Mouse (Mus musculus) liver, embryonic 12.5 days (tissue): ENCODE data around the gene Olfr462. TPM values are rescaled to one million over a fixed set of nuclear protein-coding genes. Genes with fewer than 3 reads are reported as not detected.
"Not testable (repeated sequence)": the region's sequence is repeated elsewhere in the genome, so short reads cannot be mapped to it uniquely, and the experiment has no call there.

Source experiments
- ATAC-seq: fragments of 200-750 bp; cut with Nextera tagmentation; 2 replicates; pipeline ENCODE4 v1.8.0; 2017; ENCODE audit warnings: moderate number of reproducible peaks, mild to moderate bottlenecking, moderate library complexity
- H3K27ac ChIP-seq: fragments of 300-500 bp; sonication (generic); 2 replicates; pipeline ENCODE4 v1.5.1; 2016; ENCODE audit warnings: mild to moderate bottlenecking
- H3K27me3 ChIP-seq: fragments of 300-500 bp; sonication (generic); replicated peaks from 2 replicates; pipeline ENCODE4 v1.6.1; 2016; ENCODE audit warnings: mild to moderate bottlenecking, moderate library complexity
- H3K36me3 ChIP-seq: fragments of 300-500 bp; sonication (generic); 2 replicates; pipeline ENCODE4 v1.6.1; 2016; ENCODE audit warnings: mild to moderate bottlenecking, moderate library complexity
- H3K4me1 ChIP-seq: fragments of 300-500 bp; sonication (generic); 2 replicates; pipeline ENCODE4 v1.6.1; 2016
- H3K4me2 ChIP-seq: fragments of 300-500 bp; sonication (generic); 2 replicates; pipeline ENCODE4 v1.6.1; 2016; ENCODE audit warnings: mild to moderate bottlenecking, moderate library complexity
- H3K4me3 ChIP-seq: fragments of 300-500 bp; sonication (generic); 2 replicates; pipeline ENCODE4 v1.5.1; 2016; ENCODE audit warnings: mild to moderate bottlenecking, moderate library complexity
- H3K9ac ChIP-seq: fragments of 300-500 bp; sonication (generic); 2 replicates; pipeline ENCODE4 v1.6.1; 2016; ENCODE audit warnings: mild to moderate bottlenecking, moderate library complexity
- H3K9me3 ChIP-seq: fragments of 300-500 bp; sonication (generic); replicated peaks from 2 replicates; pipeline ENCODE4 v1.6.1; 2016; ENCODE audit warnings: mild to moderate bottlenecking, moderate library complexity
- WGBS: fragments of 180-500 bp; shearing (Covaris S2); methylation state at CpG from one replicate; pipeline ENCODE4 v1.1.7; 2016; ENCODE audit not compliant: insufficient replicate concordance; 5-methylcytosine and 5-hydroxymethylcytosine counted together
- polyA plus RNA-seq: library from polyadenylated mRNA; unstranded; fragments of >200 nt; fragmentation: Nextera tagmentation; extraction: Ambion mirVana; gene quantifications from 2 replicates; pipeline ENCODE4 v1.2.1, GENCODE M21; 2016

Gene Olfr462
- polyA plus RNA-seq, 1 experiment from 2014 or later = not detected

DNA sequence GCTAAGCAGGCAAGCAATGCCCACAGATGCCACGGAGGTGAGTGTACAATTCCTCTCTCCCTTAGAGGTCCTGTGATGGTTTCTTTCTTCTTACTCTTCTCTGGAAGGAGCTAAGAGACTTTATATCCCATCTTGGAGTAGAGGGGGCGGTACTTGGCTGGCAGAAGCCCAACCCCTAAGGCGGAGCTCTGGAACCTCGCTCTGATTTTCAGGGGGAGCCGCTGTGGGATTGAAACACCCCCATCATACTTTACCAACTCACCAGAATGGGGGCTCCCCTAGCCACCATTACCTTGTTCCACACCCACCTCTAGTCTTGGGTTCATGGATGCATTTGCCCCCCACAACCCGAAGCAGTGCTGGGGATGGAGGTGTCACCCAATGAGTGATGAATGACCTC lies 16.6 kb downstream of the Olfr462 start, which contains the start of gene Epx:
Epx (minus strand) TSS at position 101 of the 400 bp plus-strand sequence.
- Histone ChIP-seq H3K9ac (no peak within 1 kb of the TSS), H3K4me3 (no peak within 1 kb of the TSS), H3K4me2 (no peak within 1 kb of the TSS), H3K9me3 (no peaks in the 10 kb centered on the region), H3K27ac (no peak within 1 kb of the TSS), H3K4me1 (no peaks in the 10 kb centered on the region), H3K36me3 (no peaks in the 10 kb centered on the region), H3K27me3 (0 out of 2 replicates have a peak, but pooled peaks cover 15% of the 10 kb centered on the region)
- ATAC-seq = no peak
- WGBS = 68% methylated on average over 6 of the region's 6 CpGs

DNA sequence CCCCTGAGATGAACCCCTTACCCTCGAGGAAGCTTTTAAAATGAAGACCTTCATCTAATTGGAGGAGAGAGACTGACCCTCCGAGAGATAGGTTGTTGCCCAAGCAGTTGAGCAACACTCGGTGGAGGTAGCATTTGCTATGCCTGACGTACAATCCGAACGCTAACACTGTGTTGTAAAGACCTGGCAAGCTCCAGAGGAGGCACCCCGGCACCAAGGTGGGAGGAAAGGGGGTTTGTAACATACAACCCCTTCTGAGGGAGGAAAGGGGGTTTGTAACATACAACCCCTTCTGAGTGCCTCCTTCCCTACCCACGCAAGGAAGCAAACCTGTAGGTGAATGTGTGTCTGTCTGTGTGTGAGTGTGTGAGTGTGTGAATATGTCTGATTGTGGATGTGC lies 20.3 kb downstream of the Olfr462 start:
- 53% methylated on average over 8 of the region's 8 CpGs for WGBS
- H3K4me3 ChIP-seq = no peak overlapping the region
- ATAC-seq = no peak
- H3K4me2 ChIP-seq = no peak overlapping the region
- H3K4me1 ChIP-seq = no peaks in the 10 kb centered on the region
- H3K9ac ChIP-seq = no peak overlapping the region
- H3K9me3 ChIP-seq = no peaks in the 10 kb centered on the region
- no peaks in the 10 kb centered on the region for H3K36me3 ChIP-seq
- H3K27me3 ChIP-seq = 0 out of 2 replicates have a peak, but pooled peaks cover 13% of the 10 kb centered on the region
- no peak overlapping the region for H3K27ac ChIP-seq

DNA sequence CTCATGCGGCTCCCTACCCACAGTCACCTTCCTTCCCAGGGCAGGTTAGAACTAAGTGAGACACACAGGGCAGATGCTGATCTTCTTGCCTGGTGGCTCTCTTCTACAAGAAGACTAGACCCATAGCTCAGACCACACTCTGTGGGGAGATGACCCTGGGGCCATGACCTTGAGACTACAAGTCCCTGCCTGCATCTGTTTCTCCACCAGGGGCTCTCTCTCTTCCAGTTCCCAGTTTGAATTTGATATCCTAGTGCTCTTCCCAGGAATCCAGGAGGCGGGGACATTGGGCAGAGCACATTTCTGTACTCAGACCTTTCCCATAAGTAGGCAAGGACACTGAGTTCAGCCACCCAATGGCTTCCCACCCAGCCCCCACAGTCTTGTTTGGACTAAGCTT lies 22.0 kb downstream of the Olfr462 start:
- no peak for ATAC-seq
- H3K4me1 ChIP-seq = no peaks in the 10 kb centered on the region
- WGBS = 53% methylated on average over 2 of the region's 2 CpGs
- no peak overlapping the region for H3K4me2 ChIP-seq
- H3K9me3 ChIP-seq = no peaks in the 10 kb centered on the region
- H3K4me3 ChIP-seq = no peak overlapping the region
- H3K27ac ChIP-seq = no peak overlapping the region
- H3K9ac ChIP-seq = no peak overlapping the region
- 0 out of 2 replicates have a peak, but pooled peaks cover 5% of the 10 kb centered on the region for H3K27me3 ChIP-seq
- H3K36me3 ChIP-seq = no peaks in the 10 kb centered on the region

DNA sequence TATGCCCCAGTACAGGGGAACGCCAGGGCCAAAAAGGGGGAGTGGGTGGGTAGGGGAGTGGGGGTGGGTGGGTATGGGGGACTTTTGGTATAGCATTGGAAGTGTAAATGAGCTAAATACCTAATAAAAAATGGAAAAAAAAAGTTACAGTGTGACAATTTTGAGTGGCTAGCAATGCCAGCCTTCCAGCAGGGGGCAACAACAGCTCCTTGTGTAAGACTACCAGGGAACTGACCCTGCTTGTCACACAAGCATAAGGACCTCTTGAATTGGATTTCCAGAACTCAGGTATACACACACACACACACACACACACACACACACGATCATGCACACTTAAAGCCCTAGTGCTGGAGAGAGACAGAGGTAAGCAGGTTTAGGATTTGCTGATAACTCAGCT lies 25.2 kb downstream of the Olfr462 start:
- ATAC-seq, H3K4me3 ChIP-seq, H3K27ac ChIP-seq, H3K4me1 ChIP-seq, H3K4me2 ChIP-seq, H3K36me3 ChIP-seq, H3K27me3 ChIP-seq, H3K9ac ChIP-seq, H3K9me3 ChIP-seq: not testable (repeated sequence)
- 47% methylated on average over 1 of the region's 2 CpGs for WGBS

DNA sequence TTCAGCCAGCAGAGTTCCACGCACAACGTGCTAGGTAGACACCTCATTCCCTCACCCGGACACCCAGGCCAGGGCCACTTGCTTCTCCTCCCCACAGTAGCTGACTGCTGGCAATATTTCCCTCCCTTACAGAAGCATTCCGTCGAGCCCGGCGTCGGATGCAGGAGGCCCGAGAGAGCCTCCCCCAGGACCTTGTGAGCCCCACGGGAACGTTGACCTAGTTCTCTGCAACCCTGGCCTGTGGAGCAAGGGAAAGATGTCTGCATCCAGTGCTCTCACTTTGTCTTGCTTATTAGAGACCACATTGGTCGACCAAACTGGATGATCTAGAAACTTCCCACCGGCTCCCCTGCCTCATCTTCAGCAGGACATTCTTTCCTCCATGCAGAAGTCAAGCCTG lies 29.3 kb downstream of the Olfr462 start:
- Histone ChIP-seq H3K9me3 (no peaks in the 10 kb centered on the region), H3K4me1 (no peaks in the 10 kb centered on the region), H3K4me2 (no peak overlapping the region), H3K36me3 (peaks cover 19% of the 10 kb centered on the region), H3K27me3 (no peaks in the 10 kb centered on the region), H3K4me3 (no peak overlapping the region), H3K27ac (no peak overlapping the region), H3K9ac (no peak overlapping the region)
- ATAC-seq = no peak
- WGBS = 80% methylated on average over 13 of the region's 13 CpGs

DNA sequence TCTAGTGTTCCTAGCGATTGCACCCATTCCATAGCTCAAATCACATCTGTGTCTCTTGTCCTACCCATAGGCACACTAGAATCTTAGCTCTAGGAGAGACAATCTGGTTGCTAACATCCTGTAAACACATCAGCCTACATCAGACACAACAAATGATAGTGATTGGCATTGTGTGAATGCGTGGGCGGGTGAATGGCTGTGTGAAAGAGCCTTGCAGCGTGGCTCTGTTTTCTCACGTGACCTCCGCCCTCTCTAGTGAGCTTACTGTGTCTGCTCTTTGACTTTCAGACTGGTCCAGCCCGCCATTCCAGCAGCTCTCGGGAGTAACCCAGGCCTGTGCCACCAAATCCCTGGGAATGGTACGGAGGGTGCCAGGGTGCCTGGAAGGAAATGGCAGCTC lies 31.6 kb downstream of the Olfr462 start:
- 78% methylated on average over 9 of the region's 9 CpGs for WGBS
- ATAC-seq = no peak

DNA sequence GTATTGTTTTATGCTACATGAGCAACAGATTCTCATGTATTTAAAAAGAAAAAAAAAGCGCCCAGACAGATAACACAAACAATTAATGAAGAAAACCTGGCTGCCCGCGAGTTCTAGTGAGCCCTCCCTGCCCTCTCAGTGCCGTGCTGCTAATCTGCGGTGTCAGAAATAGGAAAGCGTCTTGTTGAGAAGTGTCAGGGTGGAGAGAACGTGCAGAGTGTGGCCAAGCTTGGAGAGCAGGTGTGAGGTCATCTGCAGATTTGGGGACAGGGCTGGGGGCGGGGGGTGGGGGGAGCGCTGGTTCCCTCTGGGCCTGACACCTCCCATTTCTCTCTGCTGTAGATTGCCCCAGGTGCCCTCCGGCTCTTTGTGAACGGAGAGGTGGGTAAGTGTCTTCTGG lies 32.8 kb downstream of the Olfr462 start:
- H3K4me1 ChIP-seq = no peaks in the 10 kb centered on the region
- H3K4me3 ChIP-seq = no peak overlapping the region
- no peaks in the 10 kb centered on the region for H3K9me3 ChIP-seq
- no peak overlapping the region for H3K27ac ChIP-seq
- ATAC-seq = no peak
- H3K27me3 ChIP-seq = no peaks in the 10 kb centered on the region; the same call in none of the 2 replicates
- 75% methylated on average over 11 of the region's 11 CpGs for WGBS
- no peak overlapping the region for H3K4me2 ChIP-seq
- no peak overlapping the region for H3K9ac ChIP-seq
- peaks cover 33% of the 10 kb centered on the region for H3K36me3 ChIP-seq

More for the DNA sequence above, 31.6 kb downstream of the Olfr462 start:
- Histone ChIP-seq H3K9ac (no peak overlapping the region), H3K36me3 (peaks cover 33% of the 10 kb centered on the region), H3K4me1 (no peaks in the 10 kb centered on the region), H3K27me3 (no peaks in the 10 kb centered on the region; the same call in 1 of the 2 replicates), H3K9me3 (no peaks in the 10 kb centered on the region), H3K27ac (no peak overlapping the region), H3K4me2 (no peak overlapping the region), H3K4me3 (no peak overlapping the region)

DNA sequence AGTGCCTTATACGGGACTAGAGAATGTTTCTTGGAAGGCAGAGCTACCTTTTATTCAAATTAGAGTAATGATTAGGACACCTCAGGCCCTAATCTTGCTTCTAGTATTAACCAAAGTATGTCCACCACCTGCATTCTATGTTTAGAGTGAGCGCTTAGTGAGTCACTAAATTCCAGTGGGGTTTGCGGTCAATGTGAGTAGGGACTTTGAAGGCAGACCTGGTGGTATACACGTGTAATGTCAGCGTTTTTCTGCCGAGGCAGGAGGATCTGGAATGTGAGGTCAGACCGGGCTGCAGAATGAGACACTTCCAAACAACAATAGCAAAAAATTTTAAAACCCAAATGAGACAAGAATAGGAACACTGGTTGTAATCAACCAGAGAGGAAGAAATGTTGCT lies 37.5 kb downstream of the Olfr462 start:
- WGBS = 70% methylated on average over 7 of the region's 7 CpGs
- peaks cover 22% of the 10 kb centered on the region for H3K36me3 ChIP-seq
- no peak for ATAC-seq
- H3K9me3 ChIP-seq = no peaks in the 10 kb centered on the region
- H3K27me3 ChIP-seq = no peaks in the 10 kb centered on the region; the same call in none of the 2 replicates
- no peak overlapping the region for H3K4me2 ChIP-seq
- H3K9ac ChIP-seq = no peak overlapping the region
- H3K4me3 ChIP-seq = no peak overlapping the region
- peaks cover 15% of the 10 kb centered on the region for H3K4me1 ChIP-seq
- no peak overlapping the region for H3K27ac ChIP-seq

DNA sequence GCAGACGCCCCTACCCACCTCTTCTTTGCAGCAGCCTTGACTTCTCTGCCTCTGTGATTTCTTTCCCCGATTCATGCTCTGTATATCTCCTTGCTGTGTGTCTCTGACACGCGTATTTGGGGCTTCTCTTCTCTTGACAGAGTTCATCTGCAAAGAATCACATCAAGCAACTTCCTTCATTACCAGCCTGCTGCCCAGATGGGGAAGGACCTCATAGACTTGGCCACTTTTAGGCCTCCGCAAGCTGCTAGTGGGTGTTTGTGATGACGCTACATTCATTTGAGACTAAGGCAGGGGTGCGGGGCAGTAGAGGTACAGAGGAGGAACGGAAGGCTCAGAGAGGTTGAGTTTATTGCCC lies 38.5 kb downstream of the Olfr462 start:
- H3K4me3 ChIP-seq = peak overlapping the region; percentile 68
- no peaks in the 10 kb centered on the region for H3K9me3 ChIP-seq
- no peaks in the 10 kb centered on the region; the same call in none of the 2 replicates for H3K27me3 ChIP-seq
- H3K4me2 ChIP-seq = peak overlapping the region; percentile 81
- WGBS = 36% methylated on average over 8 of the region's 8 CpGs
- peak overlapping the region; percentile 59 for H3K9ac ChIP-seq
- no peak overlapping the region for H3K27ac ChIP-seq
- ATAC-seq = no peak
- H3K36me3 ChIP-seq = peaks cover 21% of the 10 kb centered on the region
- H3K4me1 ChIP-seq = peaks cover 15% of the 10 kb centered on the region

DNA sequence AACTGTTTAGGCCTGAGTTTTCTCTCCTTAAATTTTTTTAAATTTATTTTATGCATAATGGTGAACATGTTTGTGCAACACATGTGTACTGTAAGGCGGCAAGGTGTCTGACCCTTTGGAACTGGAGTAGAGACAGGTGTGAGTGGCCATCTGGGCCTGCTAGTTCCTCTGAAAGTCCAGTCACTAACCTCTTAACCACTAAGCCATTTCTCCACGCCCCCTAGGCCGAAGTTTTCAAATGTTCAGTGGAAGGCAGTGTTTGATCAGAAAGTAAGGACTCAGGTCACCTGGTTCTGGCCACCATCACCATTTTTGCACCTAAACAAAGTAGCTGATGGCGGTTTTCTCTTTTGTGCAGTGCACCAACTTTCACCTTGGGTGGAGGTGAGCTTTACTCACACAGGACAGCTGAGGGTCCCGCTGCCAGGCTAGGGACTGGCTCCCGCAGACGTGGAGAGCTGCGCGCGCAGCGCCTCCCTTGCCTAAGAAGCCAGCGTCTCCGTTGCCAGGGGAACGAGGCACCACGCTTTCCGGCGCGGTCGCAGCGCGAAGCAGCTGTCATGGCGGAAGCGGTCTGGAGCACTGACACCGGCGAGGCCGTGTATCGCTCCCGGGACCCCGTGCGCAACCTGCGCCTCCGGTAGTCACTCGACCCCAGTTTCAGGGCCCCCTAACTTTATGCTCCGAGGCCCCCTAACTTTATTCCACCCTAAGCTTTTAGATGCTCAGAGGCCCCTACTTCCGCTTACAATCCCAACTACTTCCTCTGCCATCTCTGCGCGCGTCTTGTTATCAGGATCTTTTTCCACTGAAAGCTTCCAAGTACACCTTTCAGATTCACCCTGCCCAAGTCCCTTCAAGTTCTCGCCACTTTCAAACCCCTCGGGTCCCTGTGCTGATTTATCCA lies 39.1 kb downstream of the Olfr462 start, which contains the start of gene Mks1:
Mks1 (plus strand) TSS at position 526 of the 907 bp plus-strand sequence.
- no peaks in the 10 kb centered on the region; the same call in none of the 2 replicates for H3K27me3 ChIP-seq
- peaks cover 15% of the 10 kb centered on the region for H3K4me1 ChIP-seq
- H3K9ac ChIP-seq = peak within 1 kb of the TSS; percentile 59
- H3K36me3 ChIP-seq = peaks cover 15% of the 10 kb centered on the region
- no peak within 1 kb of the TSS for H3K27ac ChIP-seq
- WGBS = 3% methylated on average over 40 of the region's 40 CpGs
- ATAC-seq = peak; percentile 76
- peak within 1 kb of the TSS; percentile 81 for H3K4me2 ChIP-seq
- H3K9me3 ChIP-seq = no peaks in the 10 kb centered on the region
- H3K4me3 ChIP-seq = peak within 1 kb of the TSS; percentile 68

DNA sequence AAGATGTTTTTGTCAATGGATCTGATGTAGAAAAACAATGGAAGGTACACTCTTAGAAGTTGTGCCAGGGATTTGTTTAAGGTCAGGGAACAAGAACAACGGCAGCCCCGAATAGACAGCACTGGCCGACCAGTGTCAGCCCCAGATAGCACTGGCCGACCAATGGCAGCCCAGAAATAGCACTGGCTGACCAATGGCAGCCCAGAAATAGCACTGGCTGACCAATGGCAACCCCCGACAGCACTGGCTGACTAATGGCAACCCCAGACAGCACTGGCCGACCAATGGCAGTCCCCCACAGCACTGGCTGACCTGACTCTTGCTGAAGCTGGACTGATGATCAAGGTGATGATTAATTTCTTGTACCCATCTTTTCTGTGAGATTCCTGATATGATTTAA lies 44.2 kb downstream of the Olfr462 start:
- Histone ChIP-seq H3K4me1 (peaks cover 5% of the 10 kb centered on the region), H3K9ac (no peak overlapping the region), H3K4me3 (no peak overlapping the region), H3K36me3 (no peaks in the 10 kb centered on the region), H3K4me2 (no peak overlapping the region), H3K27ac (no peak overlapping the region), H3K27me3 (no peaks in the 10 kb centered on the region; the same call in 1 of the 2 replicates), H3K9me3 (no peaks in the 10 kb centered on the region)
- no peak for ATAC-seq
- WGBS = 63% methylated on average over 6 of the region's 6 CpGs

DNA sequence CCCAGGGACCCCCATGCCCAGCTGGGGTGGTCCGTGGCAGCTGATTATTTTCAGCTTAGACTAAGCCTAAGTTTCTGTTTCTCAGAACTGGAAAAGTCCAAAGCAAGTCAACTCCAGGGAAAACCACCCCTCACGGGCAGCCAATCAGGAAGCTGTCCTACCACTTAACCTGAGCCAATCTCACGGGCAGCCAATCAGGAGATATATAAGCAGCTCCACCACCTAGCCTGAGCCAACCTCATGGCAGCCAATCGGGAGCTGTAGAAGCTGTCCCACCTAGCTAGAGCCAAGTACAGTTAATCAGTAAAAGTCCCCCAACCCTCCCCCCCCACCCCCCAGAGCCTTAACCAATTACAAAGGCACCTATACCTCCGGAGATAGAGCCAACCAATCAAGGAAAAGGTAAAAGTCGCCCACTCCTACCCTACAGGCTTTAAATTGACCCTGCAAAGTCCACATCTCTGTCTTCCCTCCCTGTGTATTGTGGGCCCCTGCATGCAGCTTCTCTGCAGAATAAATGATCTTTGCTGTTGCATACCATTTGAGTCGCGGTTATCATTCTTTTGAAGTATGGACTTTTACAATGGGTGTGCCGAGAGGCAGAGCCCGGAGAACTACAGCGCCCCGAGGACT lies 45.0 kb downstream of the Olfr462 start:
- Histone ChIP-seq H3K36me3 (no peaks in the 10 kb centered on the region), H3K27me3 (no peaks in the 10 kb centered on the region; the same call in 1 of the 2 replicates), H3K27ac (no peak overlapping the region), H3K4me3 (no peak overlapping the region), H3K9ac (no peak overlapping the region), H3K4me1 (no peaks in the 10 kb centered on the region), H3K9me3 (no peaks in the 10 kb centered on the region), H3K4me2 (no peak overlapping the region)
- ATAC-seq = no peak
- WGBS = 71% methylated on average over 12 of the region's 12 CpGs
